Mouse (Mus musculus) lung, postnatal 0 days (tissue): ENCODE measurements around the gene Sdhaf4. TPM values are rescaled to one million over a fixed set of nuclear protein-coding genes. Genes with fewer than 3 reads are reported as not detected.

Source experiments
- ATAC-seq: fragments of 200-750 bp; cut with Nextera tagmentation; 2 replicates; pipeline ENCODE4 v1.8.0; 2017; ENCODE audit warnings: moderate library complexity
- DNase-seq: peaks from one replicate; pipeline ENCODE4 v3.0.0-alpha.2; 2016; ENCODE audit warnings: low spot score
- H3K27ac ChIP-seq: fragments of 300-500 bp; sonication (generic); 2 replicates; pipeline ENCODE4 v1.5.1; 2014; ENCODE audit warnings: antibody characterized with exemption, mild to moderate bottlenecking, low read length, mixed read lengths
- H3K27me3 ChIP-seq: fragments of 300-500 bp; sonication (generic); replicated peaks from 2 replicates; pipeline ENCODE4 v1.6.1; 2014; ENCODE audit warnings: low read length, mixed read lengths; ENCODE audit not compliant: insufficient read depth
- H3K36me3 ChIP-seq: fragments of 300-500 bp; sonication (generic); 2 replicates; pipeline ENCODE4 v1.6.1; 2014; ENCODE audit warnings: low read length, mixed read lengths; ENCODE audit not compliant: insufficient read depth
- H3K4me1 ChIP-seq: fragments of 300-500 bp; sonication (generic); 2 replicates; pipeline ENCODE4 v1.6.1; 2014; ENCODE audit warnings: antibody characterized with exemption, low read depth, low read length, mixed read lengths; ENCODE audit not compliant: insufficient read depth
- H3K4me2 ChIP-seq: fragments of 300-500 bp; sonication (generic); replicated peaks from 2 replicates; pipeline ENCODE4 v1.6.1; 2014; ENCODE audit warnings: low read depth, mild to moderate bottlenecking, low read length, moderate library complexity, mixed read lengths
- H3K4me3 ChIP-seq: fragments of 300-500 bp; sonication (generic); 2 replicates; pipeline ENCODE4 v1.5.1; 2014; ENCODE audit warnings: low read depth, low read length
- H3K9ac ChIP-seq: fragments of 300-500 bp; sonication (generic); replicated peaks from 2 replicates; pipeline ENCODE4 v1.6.1; 2014; ENCODE audit warnings: low read depth, mild to moderate bottlenecking
- H3K9me3 ChIP-seq: fragments of 300-500 bp; sonication (generic); 2 replicates; pipeline ENCODE4 v1.6.1; 2016; ENCODE audit warnings: low read length, mixed read lengths
- CTCF ChIP-seq: IDR thresholded peaks from 2 replicates; pipeline ENCODE4 v1.5.1; 2016; ENCODE audit warnings: antibody characterized with exemption, mild to moderate bottlenecking
- EP300 ChIP-seq: IDR thresholded peaks from 2 replicates; pipeline ENCODE4 v1.6.1; 2016; ENCODE audit warnings: antibody characterized with exemption, mild to moderate bottlenecking, control low read depth
- WGBS: fragments of 180-500 bp; shearing (Covaris S2); extraction: QIAGEN DNeasy Blood & Tissue Kit; methylation state at CpG from one replicate; pipeline ENCODE4 v1.1.7; 2014; 5-methylcytosine and 5-hydroxymethylcytosine counted together
- polyA plus RNA-seq: library from polyadenylated mRNA; unstranded; fragments of >200 nt; fragmentation: Nextera tagmentation; extraction: Ambion mirVana; gene quantifications from 2 replicates; pipeline ENCODE4 v1.2.1, GENCODE M21; 2015

Gene Sdhaf4
- polyA plus RNA-seq, 1 experiment from 2014 or later, result 80.7 TPM

DNA sequence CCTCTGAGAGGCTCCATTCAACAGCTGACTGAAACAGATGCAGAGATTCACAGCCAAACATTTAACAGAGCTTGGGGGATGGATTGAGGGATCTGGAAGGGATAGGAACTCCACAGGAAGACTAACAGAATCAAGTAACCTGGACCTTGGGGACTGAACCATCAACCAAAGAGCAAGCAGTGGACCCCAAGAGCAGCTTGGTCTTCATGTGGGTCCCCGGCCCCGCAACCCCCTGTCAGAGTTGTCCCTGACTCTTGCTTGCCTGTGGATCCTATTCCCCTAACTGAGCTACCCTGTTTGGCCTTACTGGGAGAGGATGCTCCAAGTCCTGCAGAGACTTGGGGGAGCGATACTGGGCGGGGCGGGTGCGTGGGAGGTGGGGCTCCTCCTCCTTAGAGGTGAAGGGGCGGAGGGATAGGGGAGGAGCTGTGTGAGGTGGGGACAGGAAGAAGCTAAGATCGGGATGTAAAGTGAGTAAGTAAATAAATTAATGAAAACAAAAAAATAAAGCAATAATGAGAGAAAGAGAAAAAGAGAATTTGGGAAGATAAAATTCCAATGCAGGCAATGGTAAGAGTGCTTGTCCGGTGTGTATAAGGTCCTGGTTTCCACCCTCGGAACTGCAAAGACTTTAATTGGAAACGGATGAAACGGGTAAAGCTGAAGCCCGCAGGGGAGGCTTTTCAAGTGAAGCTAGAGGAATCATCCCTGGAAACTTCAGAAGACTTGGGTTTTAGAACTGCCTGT is 46.6 kb downstream of the Sdhaf4 start:
- 18% methylated on average over 13 of the region's 13 CpGs for WGBS
- DNase-seq, result peak; percentile 17
- Histone ChIP-seq H3K4me1 (no peaks in the 10 kb centered on the region), H3K4me3 (0 out of 2 replicates have a peak overlapping the region, but pooled peaks have one; percentile 12), H3K27me3 (no peaks in the 10 kb centered on the region), H3K27ac (no peak overlapping the region), H3K9ac (no peak overlapping the region), H3K36me3 (no peaks in the 10 kb centered on the region), H3K4me2 (peak overlapping the region; percentile 44), H3K9me3 (no peaks in the 10 kb centered on the region)
- TF ChIP-seq CTCF (no peak), EP300 (no peak)
- ATAC-seq, result no peak; the same call in 1 of the 2 replicates

GRCm38 (mm10) chr1:23958101-23958500 is 47.4 kb downstream of the Sdhaf4 start:
- no peaks in the 10 kb centered on the region for H3K27me3 ChIP-seq
- no peak overlapping the region for H3K9ac ChIP-seq
- H3K36me3 ChIP-seq, result no peaks in the 10 kb centered on the region
- H3K4me1 ChIP-seq, result no peaks in the 10 kb centered on the region
- no peak overlapping the region for H3K4me2 ChIP-seq
- DNase-seq, result no peak
- no peak for ATAC-seq
- H3K4me3 ChIP-seq, result no peak overlapping the region
- 89% methylated on average over 6 of the region's 6 CpGs for WGBS
- H3K27ac ChIP-seq, result no peak overlapping the region
- H3K9me3 ChIP-seq, result no peaks in the 10 kb centered on the region
- no peak for TF ChIP-seq CTCF
- no peak for TF ChIP-seq EP300

DNA sequence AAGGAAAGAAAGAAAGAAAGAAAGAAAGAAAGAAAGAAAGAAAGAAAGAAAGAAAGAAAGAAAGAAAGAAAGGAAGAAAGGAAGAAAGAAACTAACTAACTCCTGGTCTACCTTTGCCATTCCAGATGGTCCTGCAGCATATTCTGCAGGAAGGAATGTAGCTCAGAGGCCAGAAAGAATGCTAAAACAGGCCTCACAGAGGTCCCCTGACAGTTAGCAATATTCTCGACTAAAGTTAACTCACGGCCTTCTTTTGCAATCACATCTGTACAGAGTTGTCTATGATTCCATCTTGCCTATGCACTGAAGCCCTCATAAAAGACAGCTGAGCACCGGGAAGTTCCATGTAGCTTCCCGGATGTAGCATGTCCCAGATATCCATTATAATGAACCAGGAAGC is 49.9 kb downstream of the Sdhaf4 start:
- ATAC-seq, result no peak

DNA sequence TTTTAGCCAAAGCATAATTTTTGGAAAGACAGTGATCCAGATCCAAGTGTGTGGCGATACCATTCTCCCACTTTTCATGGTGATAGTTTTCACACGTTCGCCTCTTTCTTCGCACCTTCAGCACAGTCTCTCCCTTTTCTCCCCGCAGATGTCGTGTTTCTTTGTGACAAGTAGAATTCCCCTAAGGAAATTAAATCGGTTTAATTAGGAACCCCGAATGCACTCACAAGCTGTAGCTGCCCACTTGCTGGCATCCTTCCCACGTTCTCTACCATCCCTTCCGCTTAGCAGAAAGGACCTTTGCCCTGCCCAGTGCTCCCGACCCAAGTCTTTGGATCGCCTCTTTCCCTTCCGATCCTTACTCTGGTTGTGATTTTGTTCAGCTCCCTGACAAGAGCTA is 51.5 kb downstream of the Sdhaf4 start:
- no peak overlapping the region for H3K4me2 ChIP-seq
- H3K27ac ChIP-seq, result no peak overlapping the region
- no peak overlapping the region for H3K4me3 ChIP-seq
- WGBS, result 80% methylated on average over 13 of the region's 13 CpGs
- no peaks in the 10 kb centered on the region for H3K4me1 ChIP-seq
- no peaks in the 10 kb centered on the region for H3K9me3 ChIP-seq
- H3K9ac ChIP-seq, result no peak overlapping the region
- TF ChIP-seq EP300, result no peak
- TF ChIP-seq CTCF, result no peak
- no peaks in the 10 kb centered on the region for H3K36me3 ChIP-seq
- DNase-seq (no peak), ATAC-seq (no peak)
- H3K27me3 ChIP-seq, result no peaks in the 10 kb centered on the region

More for the DNA sequence above, 49.9 kb downstream of the Sdhaf4 start:
- no peaks in the 10 kb centered on the region for H3K27me3 ChIP-seq
- H3K4me2 ChIP-seq, result no peak overlapping the region
- H3K4me3 ChIP-seq, result no peak overlapping the region
- no peak overlapping the region for H3K9ac ChIP-seq
- no peak for DNase-seq
- no peaks in the 10 kb centered on the region for H3K4me1 ChIP-seq
- no peaks in the 10 kb centered on the region for H3K9me3 ChIP-seq
- 89% methylated on average over 4 of the region's 4 CpGs for WGBS
- TF ChIP-seq EP300 (no peak), CTCF (no peak)
- H3K27ac ChIP-seq, result no peak overlapping the region
- no peaks in the 10 kb centered on the region for H3K36me3 ChIP-seq

DNA sequence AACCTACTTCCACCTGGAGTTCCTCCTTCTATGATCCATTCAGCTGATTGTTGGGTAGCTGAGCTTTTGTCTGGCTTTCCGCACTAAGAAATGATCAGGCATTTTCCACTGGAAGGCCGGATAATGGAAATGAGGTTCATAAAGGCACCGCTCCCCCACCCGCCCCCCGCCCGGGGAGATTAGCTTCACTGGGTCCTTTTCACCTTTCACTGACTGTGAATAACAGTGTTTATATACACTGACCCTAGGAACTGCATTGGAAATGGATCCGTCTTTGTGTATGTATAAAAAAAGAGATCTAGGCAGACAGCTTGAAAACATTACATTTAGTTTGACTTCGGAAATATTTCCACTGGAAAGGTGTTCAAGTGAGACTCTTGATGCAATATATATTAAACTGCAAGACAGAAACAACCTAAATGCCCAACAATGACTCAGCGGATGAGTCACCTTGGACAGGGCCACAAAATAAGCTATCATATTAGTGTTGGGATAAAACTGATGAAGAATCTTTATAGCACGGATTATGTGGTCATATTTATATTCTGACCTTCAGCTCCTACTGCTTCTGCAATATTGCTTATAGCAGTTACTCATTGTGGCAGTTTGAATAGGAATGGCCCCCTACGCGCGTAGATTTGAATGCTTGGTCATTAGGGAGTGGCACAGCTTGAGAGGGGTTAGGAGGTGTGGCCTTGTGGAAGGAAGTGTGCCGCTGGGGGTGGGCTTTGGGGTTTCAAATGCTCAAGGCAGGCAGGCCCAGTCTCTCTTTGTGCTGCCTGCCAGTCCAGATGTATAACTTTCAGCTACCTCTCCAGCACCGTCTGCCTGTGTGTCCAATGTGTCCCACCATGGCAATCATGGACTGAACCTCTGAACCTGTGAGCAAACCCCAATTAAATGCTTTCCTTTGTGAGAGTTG is 56.4 kb downstream of the Sdhaf4 start:
- H3K36me3 ChIP-seq, result no peaks in the 10 kb centered on the region
- no peak for ATAC-seq
- no peak overlapping the region for H3K4me2 ChIP-seq
- TF ChIP-seq EP300 (no peak), CTCF (no peak)
- no peaks in the 10 kb centered on the region for H3K4me1 ChIP-seq
- no peak for DNase-seq
- no peak overlapping the region for H3K27ac ChIP-seq
- 75% methylated on average over 15 of the region's 15 CpGs for WGBS
- H3K4me3 ChIP-seq, result no peak overlapping the region
- no peaks in the 10 kb centered on the region for H3K27me3 ChIP-seq
- no peak overlapping the region for H3K9ac ChIP-seq
- no peaks in the 10 kb centered on the region for H3K9me3 ChIP-seq

DNA sequence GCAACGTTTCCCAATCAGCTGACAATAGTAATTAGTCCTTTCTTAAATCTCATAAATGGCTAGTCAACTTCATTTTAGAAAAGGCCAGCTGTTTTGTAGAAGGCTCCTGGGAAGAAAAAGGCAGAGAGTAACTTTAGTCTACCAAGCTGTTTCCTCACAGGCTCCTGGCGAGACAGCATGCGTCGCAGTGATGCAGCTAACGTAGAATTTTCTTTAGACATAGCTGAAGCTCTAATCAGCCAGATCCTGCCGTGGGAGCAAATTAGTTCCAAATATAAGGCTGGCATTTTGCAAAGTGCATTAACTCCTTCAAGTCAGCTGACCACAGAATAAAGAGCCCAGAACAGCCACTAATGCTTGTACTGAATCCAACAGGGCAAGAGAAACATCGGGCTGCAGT is 57.2 kb downstream of the Sdhaf4 start:
- H3K27ac ChIP-seq, result no peak overlapping the region
- H3K9me3 ChIP-seq, result no peaks in the 10 kb centered on the region
- H3K4me3 ChIP-seq, result no peak overlapping the region
- H3K9ac ChIP-seq, result no peak overlapping the region
- no peaks in the 10 kb centered on the region for H3K27me3 ChIP-seq
- WGBS, result 66% methylated on average over 7 of the region's 7 CpGs
- H3K36me3 ChIP-seq, result no peaks in the 10 kb centered on the region
- TF ChIP-seq CTCF, result no peak
- TF ChIP-seq EP300, result no peak
- H3K4me2 ChIP-seq, result no peak overlapping the region
- ATAC-seq (no peak), DNase-seq (no peak)
- no peaks in the 10 kb centered on the region for H3K4me1 ChIP-seq

Other genes with a start within 250 kb of the Sdhaf4 start
- gene B3gat2, start 243.9 kb downstream of the Sdhaf4 start, polyA plus RNA-seq, result 0.24 and 0.31 TPM in 2 replicates
- gene Smap1, start 83.3 kb downstream of the Sdhaf4 start, polyA plus RNA-seq, result 55.1 and 56.7 TPM in 2 replicates
- gene Fam135a, start 94.7 kb upstream of the Sdhaf4 start, polyA plus RNA-seq, result 15.2 and 16.6 TPM in 2 replicates
- gene Col9a1, start 172.0 kb upstream of the Sdhaf4 start, polyA plus RNA-seq, result 0.27 and 0.50 TPM in 2 replicates